Mouse (Mus musculus) embryo, embryonic 11.5 days (tissue): Measurements from ENCODE around the gene Wbp1.
A peak's percentile ranks its signal among the peaks of the same experiment; 100 is the strongest.
"Not testable (repeated sequence)": the region's sequence is repeated elsewhere in the genome, so short reads cannot be mapped to it uniquely, and the experiment has no call there.

Experiments
- DNase-seq: peaks from one replicate; pipeline ENCODE4 v3.0.0-alpha.2; 2012; ENCODE audit warnings: low read depth, low spot score

Gene Wbp1

GRCm38 (mm10) chr6:83120930-83121862 is at the start of gene Wbp1:
TSS of gene Wbp1 (minus strand) at chr6:83121559.
- peak; percentile 97 for DNase-seq

GRCm38 (mm10) chr6:83171063-83171462 is 49.7 kb upstream of the Wbp1 start:
- no peak for DNase-seq

- no peak for DNase-seq
These were observed 48.5 kb upstream of the Wbp1 start for GRCm38 (mm10) chr6:83169872-83170271.

GRCm38 (mm10) chr6:83166243-83166630 is 44.9 kb upstream of the Wbp1 start:
- DNase-seq = no peak

- DNase-seq = peak; percentile 91
These were observed 44.4 kb upstream of the Wbp1 start, which contains the start of gene Dctn1 for GRCm38 (mm10) chr6:83165607-83166242. TSS of gene Dctn1 (plus strand) at chr6:83165920.

GRCm38 (mm10) chr6:83165026-83165606 is 43.8 kb upstream of the Wbp1 start:
- DNase-seq = no peak

- peak; percentile 67 for DNase-seq
These were observed 41.3 kb upstream of the Wbp1 start for GRCm38 (mm10) chr6:83162701-83163100.

- DNase-seq = no peak
These were observed 40.7 kb upstream of the Wbp1 start for GRCm38 (mm10) chr6:83161921-83162641.

GRCm38 (mm10) chr6:83161442-83161841 is 40.1 kb upstream of the Wbp1 start:
- DNase-seq = no peak

GRCm38 (mm10) chr6:83159456-83159855 is 38.1 kb upstream of the Wbp1 start:
- DNase-seq = not testable (repeated sequence)

GRCm38 (mm10) chr6:83156259-83156684 is 34.9 kb upstream of the Wbp1 start, which contains the start of the genes Wdr54 and 1700003E16Rik:
TSS of gene Wdr54 (minus strand) at chr6:83156397.
TSS of gene 1700003E16Rik (plus strand) at chr6:83156404.
- peak; percentile 83 for DNase-seq

- no peak for DNase-seq
These were observed 34.3 kb upstream of the Wbp1 start for GRCm38 (mm10) chr6:83155552-83156238.

- DNase-seq = no peak
These were observed 32.1 kb upstream of the Wbp1 start for GRCm38 (mm10) chr6:83153485-83153884.

GRCm38 (mm10) chr6:83153038-83153437 is 31.7 kb upstream of the Wbp1 start:
- DNase-seq = no peak

GRCm38 (mm10) chr6:83151721-83152120 is 30.4 kb upstream of the Wbp1 start:
- no peak for DNase-seq

GRCm38 (mm10) chr6:83147280-83147679 is 25.9 kb upstream of the Wbp1 start:
- DNase-seq = no peak

GRCm38 (mm10) chr6:83145805-83146204 is 24.4 kb upstream of the Wbp1 start:
- DNase-seq = no peak

GRCm38 (mm10) chr6:83145209-83145608 is 23.9 kb upstream of the Wbp1 start:
- DNase-seq = no peak

- no peak for DNase-seq
These were observed 21.5 kb upstream of the Wbp1 start for GRCm38 (mm10) chr6:83142886-83143285.

GRCm38 (mm10) chr6:83142211-83142731 is 20.9 kb upstream of the Wbp1 start:
- no peak for DNase-seq

- no peak for DNase-seq
These were observed 20.3 kb upstream of the Wbp1 start for GRCm38 (mm10) chr6:83141636-83142035.
